Mouse (Mus musculus) olfactory bulb, adult 2 months (tissue): ENCODE measurements around the gene Creb3l2.

Experiments
- CTCF ChIP-seq: fragments of 200-500 bp; IDR thresholded peaks from 2 replicates; pipeline ENCODE4 v1.5.1; 2012; ENCODE audit warnings: low read depth, mild to moderate bottlenecking, low read length, moderate library complexity; ENCODE audit not compliant: insufficient read depth
- POLR2A ChIP-seq: fragments of 200-500 bp; IDR thresholded peaks from 2 replicates; pipeline ENCODE4 v1.6.1; 2012; ENCODE audit warnings: mild to moderate bottlenecking, low read depth, low read length, moderate library complexity; ENCODE audit not compliant: insufficient read depth

- no peak for TF ChIP-seq CTCF
- TF ChIP-seq POLR2A: no peak
Observed at GRCm38 (mm10) chr6:37385602-37386285, 56.2 kb downstream of the Creb3l2 start.
